Mouse (Mus musculus): Measurements from ENCODE around the gene Ssc5d. TPM values are rescaled to one million over a fixed set of nuclear protein-coding genes. Genes with fewer than 3 reads are reported as not detected.
A peak's percentile ranks its signal among the peaks of the same experiment; 100 is the strongest.

The Ssc5d gene
- total and polyA plus RNA-seq, 3 experiments, result 1.7 to 6.4 (median 2.9) TPM

- no peaks in the 10 kb centered on the region for H3K79me2 ChIP-seq (replicated peaks; ENCODE audit: control insufficient read depth, insufficient read depth, low read length)
- peak overlapping the region; percentile 80 for H3K27ac ChIP-seq
- intact Hi-C loops (cut with DNase I), result loop anchor here (1.0 to 5.0 kb wide), 6 partner anchors 21 to 184 kb away; partner anchors contain the start of genes Fiz1, Rasl2-9, Sbk2 and Ube2s
- H3K4me3 ChIP-seq, result peak overlapping the region; percentile 48
- peak; percentile 92 to 96 for DNase-seq
- no peaks in the 10 kb centered on the region for H3K27me3 ChIP-seq (ENCODE audit: control insufficient read depth, insufficient read depth, low read length)
- H3K4me1 ChIP-seq (ENCODE audit: control insufficient read depth, insufficient read depth, low read length), result peaks cover 3% of the 10 kb centered on the region
- WGBS, result 15% methylated on average over 15 of the region's 15 CpGs
- no peaks in the 10 kb centered on the region for H3K36me3 ChIP-seq (ENCODE audit: control insufficient read depth, insufficient read depth, low read length)
- TF ChIP-seq EP300 (IDR thresholded peaks at IDR 0.05; ENCODE audit: insufficient read depth, low read depth, low read length) (peak; percentile 90), POLR2A (IDR thresholded peaks at IDR 0.05; ENCODE audit: insufficient read depth, low read depth, low read length) (no peak)
- H3K9ac ChIP-seq (ENCODE audit: low read depth, low read length), result peak overlapping the region; percentile 47
These were observed 17.7 kb downstream of the Ssc5d start for GRCm38 (mm10) chr7:4943223-4943815.

GRCm38 (mm10) chr7:4947855-4948254 lies 22.3 kb downstream of the Ssc5d start:
- peak; percentile 79 to 83 for DNase-seq

GRCm38 (mm10) chr7:4948386-4948785 lies 22.8 kb downstream of the Ssc5d start:
- DNase-seq, result no peak
- no peak for TF ChIP-seq CTCF (IDR thresholded peaks at IDR 0.05)
- TF ChIP-seq POLR2A (IDR thresholded peaks at IDR 0.05; ENCODE audit: insufficient read depth, low read depth, low read length), result no peak
- TF ChIP-seq EP300 (IDR thresholded peaks at IDR 0.05; ENCODE audit: insufficient read depth, low read depth, low read length), result no peak
- no peaks in the 10 kb centered on the region for H3K36me3 ChIP-seq (ENCODE audit: control insufficient read depth, insufficient read depth, low read length)
- H3K4me1 ChIP-seq (ENCODE audit: control insufficient read depth, insufficient read depth, low read length), result peaks cover 7% of the 10 kb centered on the region
- no peak overlapping the region for H3K4me3 ChIP-seq
- WGBS, result 44% methylated on average over 6 of the region's 6 CpGs
- no peak overlapping the region for H3K9ac ChIP-seq (ENCODE audit: low read depth, low read length)
- H3K27me3 ChIP-seq (ENCODE audit: control insufficient read depth, insufficient read depth, low read length), result no peaks in the 10 kb centered on the region
- no peak overlapping the region; the same call in 1 of the 2 replicates for H3K27ac ChIP-seq
- intact Hi-C loops (cut with DNase I), result no loop called here
- no peaks in the 10 kb centered on the region for H3K79me2 ChIP-seq (replicated peaks; ENCODE audit: control insufficient read depth, insufficient read depth, low read length)

More at GRCm38 (mm10) chr7:4947855-4948254, 22.3 kb downstream of the Ssc5d start:
- no peaks in the 10 kb centered on the region for H3K79me2 ChIP-seq (replicated peaks; ENCODE audit: control insufficient read depth, insufficient read depth, low read length)
- peak overlapping the region; percentile 12; the same call in 1 of the 2 replicates for H3K27ac ChIP-seq
- H3K4me3 ChIP-seq, result no peak overlapping the region
- no peaks in the 10 kb centered on the region for H3K27me3 ChIP-seq (ENCODE audit: control insufficient read depth, insufficient read depth, low read length)
- H3K4me1 ChIP-seq (ENCODE audit: control insufficient read depth, insufficient read depth, low read length), result peaks cover 8% of the 10 kb centered on the region
- TF ChIP-seq CTCF (IDR thresholded peaks at IDR 0.05), result no peak
- TF ChIP-seq EP300 (IDR thresholded peaks at IDR 0.05; ENCODE audit: insufficient read depth, low read depth, low read length), result peak; percentile 51; the same call in 1 of the 2 replicates
- WGBS, result 18% methylated on average over 2 of the region's 2 CpGs
- no peak overlapping the region for H3K9ac ChIP-seq (ENCODE audit: low read depth, low read length)
- no peaks in the 10 kb centered on the region for H3K36me3 ChIP-seq (ENCODE audit: control insufficient read depth, insufficient read depth, low read length)
- intact Hi-C loops (cut with DNase I), result no loop called here

GRCm38 (mm10) chr7:4950561-4951342 lies 25.2 kb downstream of the Ssc5d start:
- Histone ChIP-seq H3K4me3 (no peak overlapping the region), H3K4me1 (ENCODE audit: control insufficient read depth, insufficient read depth, low read length) (peaks cover 7% of the 10 kb centered on the region), H3K9ac (ENCODE audit: low read depth, low read length) (no peak overlapping the region), H3K79me2 (replicated peaks; ENCODE audit: control insufficient read depth, insufficient read depth, low read length) (no peaks in the 10 kb centered on the region), H3K36me3 (ENCODE audit: control insufficient read depth, insufficient read depth, low read length) (no peaks in the 10 kb centered on the region), H3K27me3 (ENCODE audit: control insufficient read depth, insufficient read depth, low read length) (no peaks in the 10 kb centered on the region), H3K27ac (no peak overlapping the region)
- no peak for TF ChIP-seq CTCF (IDR thresholded peaks at IDR 0.05)
- TF ChIP-seq EP300 (IDR thresholded peaks at IDR 0.05; ENCODE audit: insufficient read depth, low read depth, low read length), result no peak
- no peak for TF ChIP-seq POLR2A (IDR thresholded peaks at IDR 0.05; ENCODE audit: insufficient read depth, low read depth, low read length)
- intact Hi-C loops (cut with DNase I), result no loop called here
- WGBS, result 61% methylated on average over 19 of the region's 19 CpGs
- peak in 1 of 2 experiments; percentile 66 for DNase-seq

- TF ChIP-seq EP300 (IDR thresholded peaks at IDR 0.05; ENCODE audit: insufficient read depth, low read depth, low read length) (no peak), POLR2A (IDR thresholded peaks at IDR 0.05; ENCODE audit: insufficient read depth, low read depth, low read length) (no peak), CTCF (IDR thresholded peaks at IDR 0.05) (no peak)
- no peaks in the 10 kb centered on the region for H3K79me2 ChIP-seq (replicated peaks; ENCODE audit: control insufficient read depth, insufficient read depth, low read length)
- intact Hi-C loops (cut with DNase I), result no loop called here
- no peak overlapping the region for H3K4me3 ChIP-seq
- H3K27ac ChIP-seq, result peak overlapping the region; percentile 38
- no peaks in the 10 kb centered on the region for H3K36me3 ChIP-seq (ENCODE audit: control insufficient read depth, insufficient read depth, low read length)
- H3K4me1 ChIP-seq (ENCODE audit: control insufficient read depth, insufficient read depth, low read length), result peaks cover 4% of the 10 kb centered on the region
- WGBS, result 23% methylated on average over 10 of the region's 10 CpGs
- H3K9ac ChIP-seq (ENCODE audit: low read depth, low read length), result no peak overlapping the region
- DNase-seq, result peak in 1 of 2 experiments; percentile 37
- no peaks in the 10 kb centered on the region for H3K27me3 ChIP-seq (ENCODE audit: control insufficient read depth, insufficient read depth, low read length)
These were observed 28.3 kb downstream of the Ssc5d start for GRCm38 (mm10) chr7:4953815-4954445.

Measured in heart, adult 2 months (tissue).